Mouse (Mus musculus) heart, embryonic 14.5 days (tissue): ENCODE measurements around the gene Col8a1. TPM values are rescaled to one million over a fixed set of nuclear protein-coding genes. Genes with fewer than 3 reads are reported as not detected.

Experiments
- ATAC-seq: fragments of 200-750 bp; cut with Nextera tagmentation; 2 replicates; pipeline ENCODE4 v1.8.0; 2017; ENCODE audit warnings: low read depth, moderate TSS enrichment; ENCODE audit not compliant: insufficient number of reproducible peaks, insufficient read depth, low FRiP score
- H3K27ac ChIP-seq, 2 experiments: fragments of 200-500 bp in 1 of 2; fragments of 300-500 bp in 1 of 2; sonication (generic) in 1 of 2; replicated peaks in 1 of 2; 2 replicates each; pipeline ENCODE4 v1.5.1; 2012 to 2014; ENCODE audit warnings: low read depth in 2 of 2, low read length in 2 of 2, control low read depth in 1 of 2, mild to moderate bottlenecking in 1 of 2, mixed read lengths in 1 of 2; ENCODE audit not compliant: control insufficient read depth in 1 of 2, insufficient read depth in 1 of 2
- H3K27me3 ChIP-seq: fragments of 300-500 bp; sonication (generic); 2 replicates; pipeline ENCODE4 v1.6.1; 2014; ENCODE audit warnings: mild to moderate bottlenecking, low read length, control low read depth; ENCODE audit not compliant: control insufficient read depth, insufficient read depth
- H3K36me3 ChIP-seq: fragments of 300-500 bp; sonication (generic); 2 replicates; pipeline ENCODE4 v1.6.1; 2014; ENCODE audit warnings: mild to moderate bottlenecking, control low read depth, low read length, mixed read lengths; ENCODE audit not compliant: control insufficient read depth, insufficient read depth
- H3K4me1 ChIP-seq, 2 experiments: fragments of 200-500 bp in 1 of 2; fragments of 300-500 bp in 1 of 2; sonication (generic) in 1 of 2; 2 replicates each; pipeline ENCODE4 v1.6.1; 2012 to 2014; ENCODE audit warnings: low read length in 2 of 2, control low read depth in 1 of 2, mixed read lengths in 1 of 2; ENCODE audit not compliant: control insufficient read depth in 2 of 2, insufficient read depth in 2 of 2
- H3K4me2 ChIP-seq: fragments of 300-500 bp; sonication (generic); 2 replicates; pipeline ENCODE4 v1.6.1; 2014; ENCODE audit warnings: mild to moderate bottlenecking, low read length
- H3K4me3 ChIP-seq, 2 experiments: fragments of 200-500 bp in 1 of 2; fragments of 300-500 bp in 1 of 2; sonication (generic) in 1 of 2; 2 replicates each; pipeline ENCODE4 v1.5.1; 2012 to 2014; ENCODE audit warnings: low read length in 2 of 2, mild to moderate bottlenecking in 2 of 2, control low read depth in 1 of 2, low read depth in 1 of 2, moderate library complexity in 1 of 2; ENCODE audit not compliant: control insufficient read depth in 1 of 2, insufficient read depth in 1 of 2
- H3K9ac ChIP-seq: fragments of 300-500 bp; sonication (generic); 2 replicates; pipeline ENCODE4 v1.6.1; 2014; ENCODE audit warnings: mild to moderate bottlenecking, low read length
- H3K9me3 ChIP-seq: fragments of 300-500 bp; sonication (generic); 2 replicates; pipeline ENCODE4 v1.6.1; 2016; ENCODE audit warnings: low read length, control low read depth; ENCODE audit not compliant: control insufficient read depth
- WGBS: fragments of 180-500 bp; shearing (Covaris S2); extraction: QIAGEN DNeasy Blood & Tissue Kit; methylation state at CpG from one replicate; pipeline ENCODE4 v1.1.7; 2014; 5-methylcytosine and 5-hydroxymethylcytosine counted together
- polyA plus RNA-seq: library from polyadenylated mRNA; unstranded; fragments of >200 nt; fragmentation: Nextera tagmentation; extraction: Ambion mirVana; gene quantifications from 2 replicates; pipeline ENCODE4 v1.2.1, GENCODE M21; 2014

Gene Col8a1
- polyA plus RNA-seq, 1 experiment from 2014 or later: 2.3 TPM

- Histone ChIP-seq H3K4me3 (no peak overlapping the region), H3K27ac (peak overlapping the region in 1 of 2 experiments; percentile 33; a peak in 2 of 4 replicates), H3K9me3 (no peaks in the 10 kb centered on the region), H3K9ac (no peak overlapping the region), H3K36me3 (peaks cover 16% of the 10 kb centered on the region; the same call in 1 of the 2 replicates), H3K27me3 (no peaks in the 10 kb centered on the region), H3K4me2 (no peak overlapping the region), H3K4me1 (peaks cover 3 to 13% of the 10 kb centered on the region in 2 experiments; a peak in 3 of 4 replicates)
- no peak for ATAC-seq
- 33% methylated on average over 7 of the region's 7 CpGs for WGBS
Observed at GRCm38 (mm10) chr16:57580041-57580440, 174.5 kb downstream of the Col8a1 start.

GRCm38 (mm10) chr16:57577519-57577918 is 177.0 kb downstream of the Col8a1 start:
- Histone ChIP-seq H3K9ac (no peak overlapping the region), H3K4me3 (no peak overlapping the region), H3K4me1 (peaks cover 3 to 11% of the 10 kb centered on the region in 2 experiments; a peak in 2 of 4 replicates), H3K27ac (no peak overlapping the region), H3K4me2 (no peak overlapping the region), H3K9me3 (no peaks in the 10 kb centered on the region), H3K36me3 (peaks cover 23% of the 10 kb centered on the region), H3K27me3 (no peaks in the 10 kb centered on the region)
- 93% methylated on average over 1 of the region's 1 CpGs for WGBS
- no peak for ATAC-seq

- 94% methylated on average over 1 of the region's 1 CpGs for WGBS
- no peak overlapping the region for H3K27ac ChIP-seq
- H3K27me3 ChIP-seq: no peaks in the 10 kb centered on the region
- ATAC-seq: no peak
- peaks cover 38% of the 10 kb centered on the region for H3K36me3 ChIP-seq
- no peak overlapping the region for H3K4me2 ChIP-seq
- H3K9ac ChIP-seq: no peak overlapping the region
- H3K4me1 ChIP-seq: peaks cover 3 to 13% of the 10 kb centered on the region in 2 experiments; a peak in 2 of 4 replicates
- no peak overlapping the region for H3K4me3 ChIP-seq
- H3K9me3 ChIP-seq: no peaks in the 10 kb centered on the region
Observed at GRCm38 (mm10) chr16:57575764-57576388, 178.7 kb downstream of the Col8a1 start.

Other genes starting within 250 kb of the Col8a1 start
- gene Cmss1, start 147.9 kb downstream of the Col8a1 start, polyA plus RNA-seq: 35.1 and 35.6 TPM in 2 replicates